Mouse (Mus musculus): ENCODE data around the gene Wsb2.
"Not testable (repeated sequence)": the region's sequence is repeated elsewhere in the genome, so short reads cannot be mapped to it uniquely, and the experiment has no call there.

The Wsb2 gene

DNA sequence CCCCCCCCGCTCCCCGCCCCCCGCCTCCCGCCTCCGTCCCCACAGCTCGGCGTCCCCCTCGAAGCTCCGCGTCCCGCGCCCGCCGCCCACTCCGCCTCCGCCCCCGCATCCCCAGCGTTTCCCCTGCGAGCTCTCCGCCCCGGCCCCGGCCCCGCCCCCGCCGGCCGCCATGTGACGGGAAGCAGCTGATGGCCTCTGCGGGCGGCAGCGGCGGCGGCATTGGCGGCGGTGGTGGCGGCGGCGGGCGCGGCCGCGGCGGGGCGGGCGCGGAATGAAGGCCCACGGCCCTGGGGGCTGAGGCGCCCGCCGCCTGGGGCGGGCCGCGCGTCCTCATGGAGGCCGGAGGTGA, at the start of gene Wsb2:
Gene Wsb2 (plus strand): TSS at position 176 of the 349 bp plus-strand sequence.
- peak; percentile 32 for DNase-seq (ENCODE audit: low read depth, low spot score)

DNA sequence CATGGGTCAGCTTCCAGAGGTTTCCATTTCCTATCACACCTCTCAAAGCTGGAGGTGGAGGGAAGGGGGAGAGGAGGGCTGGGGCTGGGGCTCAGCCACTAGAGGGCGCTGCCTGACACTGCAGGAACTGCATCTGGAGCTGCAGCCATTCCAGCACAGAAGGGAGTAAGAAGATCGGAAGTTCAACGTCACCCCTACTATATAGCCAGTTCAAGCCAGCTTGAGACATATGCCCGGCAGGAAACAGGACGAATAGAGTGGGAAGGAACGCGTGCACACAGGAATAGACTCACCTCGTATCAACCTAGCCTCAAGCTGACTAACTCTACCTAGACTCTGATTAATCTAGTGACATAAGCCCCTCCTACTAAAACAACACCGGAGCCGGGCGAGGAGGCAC, 49.4 kb upstream of the Wsb2 start:
- no peak for DNase-seq (ENCODE audit: low read depth, low spot score)

DNA sequence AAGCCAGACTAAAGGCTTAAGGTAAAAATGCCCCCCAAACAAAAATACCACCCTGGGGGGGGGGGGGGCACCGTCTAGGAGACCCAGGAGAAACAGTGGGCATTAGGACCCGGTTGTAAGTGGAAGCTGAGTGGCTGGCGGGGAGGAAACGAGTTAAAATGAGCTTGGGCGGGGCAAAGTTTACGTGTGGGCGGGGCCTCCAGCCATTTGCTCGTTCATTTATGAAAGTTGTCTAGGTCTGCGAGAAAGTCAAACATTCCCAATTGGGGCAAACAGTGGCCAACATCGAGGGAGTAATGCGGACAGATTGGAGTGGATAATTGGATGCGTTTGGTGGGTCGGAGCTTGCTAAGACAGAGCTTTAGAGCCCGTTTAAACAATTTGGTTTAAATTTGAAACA, 43.7 kb upstream of the Wsb2 start:
- no peak for DNase-seq (ENCODE audit: low read depth, low spot score)

GRCm38 (mm10) chr5:117313909-117314308, 43.2 kb upstream of the Wsb2 start:
- DNase-seq (ENCODE audit: low read depth, low spot score) = no peak

DNA sequence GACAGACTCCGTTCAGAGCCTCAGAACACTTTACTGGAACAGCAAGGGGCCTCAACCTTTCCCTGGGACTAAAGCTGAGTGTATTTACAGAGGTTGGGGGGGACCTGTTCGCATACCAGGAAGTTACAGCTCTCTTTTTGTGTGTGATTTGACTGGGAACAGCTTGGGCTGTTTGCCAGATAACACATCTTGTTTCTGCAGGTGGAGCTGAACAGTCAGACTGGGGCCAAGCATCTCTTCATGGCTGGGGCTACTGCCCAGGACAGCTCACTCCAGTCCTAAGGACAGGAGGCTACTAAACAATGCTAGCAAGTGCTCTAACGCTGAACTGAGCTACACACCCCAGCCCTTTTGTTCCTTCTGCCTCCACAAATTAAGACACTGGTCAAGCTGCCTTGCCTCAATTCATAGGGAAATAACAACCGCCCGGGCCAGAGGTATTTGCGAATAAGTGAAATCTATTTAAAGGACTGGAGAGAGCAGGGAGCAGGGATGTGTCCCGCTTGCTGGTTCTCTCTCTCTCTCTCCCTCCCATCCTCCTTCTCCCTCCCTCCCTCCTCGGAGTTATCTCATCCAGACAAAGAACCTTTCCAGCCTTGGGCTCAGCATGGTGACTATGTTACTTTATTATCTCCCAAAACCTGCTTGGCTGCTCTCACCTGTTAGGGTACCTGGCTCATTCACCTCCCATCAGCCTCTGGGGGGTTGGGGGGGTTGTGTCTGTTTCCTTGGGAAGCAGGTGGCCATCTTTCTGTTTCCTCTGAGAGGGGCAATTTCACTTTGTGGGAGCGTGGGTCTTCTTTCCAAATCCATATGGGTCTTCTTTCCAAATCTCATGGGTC, 42.3 kb upstream of the Wsb2 start:
- DNase-seq (ENCODE audit: low read depth, low spot score) = no peak

DNA sequence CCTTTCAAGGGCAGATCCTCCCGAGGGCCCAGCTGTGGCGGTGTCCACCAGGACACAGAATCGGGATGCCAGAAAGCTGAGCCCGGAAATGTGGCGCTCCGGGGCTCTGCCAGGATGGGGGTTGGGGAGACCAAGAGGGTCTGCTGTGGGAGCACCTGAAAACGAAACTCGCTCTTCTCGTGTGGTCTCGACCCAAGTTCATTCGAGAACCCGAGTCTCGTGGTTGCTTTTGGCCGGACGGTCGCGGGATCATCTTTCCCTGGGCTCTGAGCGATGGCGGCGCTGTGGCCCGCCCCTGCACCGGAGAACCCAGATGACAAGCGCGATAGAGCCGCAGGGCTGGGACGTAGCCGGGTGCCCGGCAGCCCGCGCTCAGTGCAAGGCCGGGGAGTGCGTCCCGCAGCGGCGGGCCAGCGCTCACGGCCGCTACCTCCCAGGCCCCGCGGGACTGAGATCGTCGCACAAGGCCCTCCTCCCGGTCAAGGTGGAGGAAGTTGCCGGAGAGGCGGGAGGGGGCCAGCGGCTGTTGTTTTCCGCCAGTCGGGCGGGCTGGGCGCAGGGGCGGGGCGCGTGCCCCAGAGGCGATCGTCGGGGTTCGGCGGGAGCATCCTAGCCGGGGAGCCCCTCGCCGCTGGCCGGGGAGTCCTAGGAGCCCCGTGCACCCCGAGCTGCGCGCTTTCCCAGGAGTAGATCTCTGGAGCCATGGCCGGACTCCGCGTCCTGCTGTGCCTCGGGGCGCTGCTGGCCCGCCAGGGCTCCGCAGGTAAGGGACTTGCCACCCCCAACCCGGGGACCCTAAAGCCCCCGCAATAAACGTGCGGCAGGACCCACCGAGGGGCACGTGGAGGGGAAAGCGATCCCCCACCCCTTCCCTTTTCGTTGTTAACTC, 38.1 kb upstream of the Wsb2 start, which contains the start of gene Vsig10:
Gene Vsig10 (plus strand): TSS at position 343 of the 889 bp plus-strand sequence.
- no peak for DNase-seq (ENCODE audit: low read depth, low spot score)

DNA sequence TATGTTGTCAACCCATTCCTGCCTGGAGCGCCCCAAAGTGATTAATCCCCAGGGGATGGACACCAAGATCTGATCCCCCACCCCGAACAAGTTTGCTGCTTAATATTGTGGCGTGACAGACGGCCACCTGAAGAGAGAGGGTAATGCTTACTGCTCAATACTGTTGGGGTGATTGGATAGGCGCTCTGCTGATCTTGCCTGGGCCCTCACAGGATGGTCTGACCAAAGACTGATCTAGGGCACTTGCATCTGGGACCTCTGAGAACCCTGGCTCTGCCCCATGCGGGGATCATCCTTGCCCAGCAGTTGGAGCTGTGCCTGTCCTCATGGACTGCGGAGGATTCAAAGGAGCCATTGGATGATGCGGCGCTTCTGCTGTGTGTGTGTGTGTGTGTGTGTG, 33.4 kb upstream of the Wsb2 start:
- no peak for DNase-seq (ENCODE audit: low read depth, low spot score)

DNA sequence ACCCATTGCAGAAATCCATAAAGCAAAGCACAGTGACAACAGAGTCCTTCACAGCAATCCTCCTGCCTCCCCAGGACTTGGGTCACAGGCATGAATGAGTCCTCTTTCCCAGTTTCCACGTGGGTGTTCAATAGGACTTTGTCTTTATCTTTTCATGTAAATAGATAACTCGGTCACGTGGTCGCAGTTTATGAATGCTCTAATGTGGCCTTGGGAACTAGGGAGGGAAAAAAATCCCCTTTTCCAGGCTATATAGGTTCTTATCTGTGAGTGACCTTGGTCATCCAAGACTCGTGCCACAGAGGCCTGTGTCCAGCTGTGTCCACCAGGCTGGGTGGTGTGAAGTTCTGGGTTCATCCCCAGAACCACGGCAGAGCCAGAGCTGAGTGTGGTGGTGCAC, 30.7 kb upstream of the Wsb2 start:
- DNase-seq (ENCODE audit: low read depth, low spot score) = no peak

- no peak for DNase-seq (ENCODE audit: low read depth, low spot score)
Measured at GRCm38 (mm10) chr5:117330457-117330856, 26.6 kb upstream of the Wsb2 start.

- DNase-seq (ENCODE audit: low read depth, low spot score) = no peak
Measured at GRCm38 (mm10) chr5:117337999-117338398, 19.1 kb upstream of the Wsb2 start.

GRCm38 (mm10) chr5:117338503-117338902, 18.6 kb upstream of the Wsb2 start:
- DNase-seq (ENCODE audit: low read depth, low spot score) = no peak

GRCm38 (mm10) chr5:117340081-117340480, 17.0 kb upstream of the Wsb2 start:
- no peak for DNase-seq (ENCODE audit: low read depth, low spot score)

DNA sequence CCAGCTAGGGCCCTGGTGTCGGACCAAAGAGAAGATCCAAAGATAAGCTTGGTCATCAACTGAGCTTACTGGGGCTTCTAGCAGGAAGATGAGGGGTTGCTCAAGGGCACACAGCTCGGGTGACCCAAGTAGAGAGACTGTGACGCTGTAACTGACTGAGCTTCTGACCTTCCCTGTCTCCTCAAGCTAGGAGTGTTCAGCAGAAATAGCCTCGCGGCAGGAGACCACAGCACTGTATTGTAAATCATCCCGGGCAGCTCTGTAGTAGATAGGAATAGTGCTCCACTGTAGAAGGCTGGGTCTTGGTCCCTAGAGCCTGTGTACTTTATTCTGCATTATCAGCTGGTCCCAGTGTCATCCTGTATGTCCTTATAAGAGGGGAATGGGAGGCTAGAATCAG, 15.2 kb upstream of the Wsb2 start:
- DNase-seq (ENCODE audit: low read depth, low spot score) = no peak

- DNase-seq (ENCODE audit: low read depth, low spot score) = not testable (repeated sequence)
Measured at GRCm38 (mm10) chr5:117344496-117344895, 12.6 kb upstream of the Wsb2 start.

DNA sequence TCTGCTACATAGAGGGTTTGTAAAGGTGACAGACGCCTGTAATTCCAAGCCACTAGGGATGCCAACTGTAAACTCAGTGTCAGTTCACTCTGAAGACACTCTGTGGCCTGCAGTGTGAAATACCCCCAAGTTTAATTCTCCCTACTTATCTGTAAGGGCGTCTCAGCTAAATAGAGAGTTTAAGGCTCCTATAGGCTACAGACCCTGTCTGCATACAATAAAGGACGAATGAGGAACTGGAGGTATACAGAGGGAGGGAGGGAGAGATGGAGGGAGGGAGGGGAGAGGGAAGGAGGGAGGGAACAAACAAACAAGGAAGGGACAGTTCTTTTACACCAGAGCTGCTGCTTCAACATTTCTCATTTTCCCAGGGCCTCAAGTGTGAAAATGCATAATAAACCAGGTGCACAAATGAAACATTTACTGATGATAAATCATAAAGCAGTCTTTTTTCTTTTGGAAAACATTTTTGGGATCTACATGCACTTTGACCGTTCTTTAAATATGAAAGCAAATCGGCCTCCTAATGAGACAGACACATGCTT, 11.6 kb upstream of the Wsb2 start:
- no peak for DNase-seq (ENCODE audit: low read depth, low spot score)

DNA sequence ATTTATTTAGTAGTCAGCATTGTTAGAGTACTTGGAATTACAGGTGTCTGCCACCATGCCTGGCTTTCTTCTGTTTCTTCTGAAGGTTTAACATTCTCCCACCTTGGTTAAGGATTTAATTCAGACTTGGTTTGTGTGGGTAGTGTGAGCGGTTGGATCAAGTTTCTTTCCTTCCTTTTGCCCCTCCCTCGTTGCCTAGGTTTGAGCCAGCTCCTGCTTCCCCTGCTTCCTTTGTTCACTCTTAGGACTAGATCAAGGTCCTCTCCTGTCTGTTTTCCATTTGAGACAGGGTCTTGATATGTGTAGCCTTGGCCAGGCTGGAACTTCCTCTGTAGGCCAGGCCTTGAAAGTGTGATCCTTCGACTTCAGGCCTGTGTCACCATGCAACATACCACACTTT, 10.8 kb upstream of the Wsb2 start:
- no peak for DNase-seq (ENCODE audit: low read depth, low spot score)

GRCm38 (mm10) chr5:117347011-117347410, 10.1 kb upstream of the Wsb2 start:
- DNase-seq (ENCODE audit: low read depth, low spot score) = no peak

DNA sequence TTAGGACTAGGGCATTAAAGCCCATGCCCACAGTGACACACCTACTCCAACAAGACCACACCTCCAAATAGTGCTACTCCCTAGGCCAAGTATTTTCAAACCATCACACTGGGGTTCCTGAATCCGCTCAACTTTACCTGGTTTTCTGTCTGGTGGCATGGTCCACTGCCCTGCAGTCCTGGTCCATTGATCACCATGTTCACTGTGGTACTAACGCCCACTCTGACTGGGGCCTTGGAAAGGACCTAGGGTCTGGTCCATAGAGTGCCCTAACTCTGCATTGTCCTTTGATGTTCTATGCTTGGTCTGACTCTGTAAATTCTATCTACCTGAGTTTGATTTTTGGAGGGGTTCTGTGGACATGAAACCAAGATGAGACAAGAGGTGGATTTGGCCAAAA, 9.3 kb upstream of the Wsb2 start:
- no peak for DNase-seq (ENCODE audit: low read depth, low spot score)

- DNase-seq (ENCODE audit: low read depth, low spot score) = no peak
Measured at GRCm38 (mm10) chr5:117348279-117348678, 8.8 kb upstream of the Wsb2 start.

GRCm38 (mm10) chr5:117354121-117354520, 3.0 kb upstream of the Wsb2 start:
- no peak for DNase-seq (ENCODE audit: low read depth, low spot score)

- no peak for DNase-seq (ENCODE audit: low read depth, low spot score)
Measured at GRCm38 (mm10) chr5:117355648-117356303, 1.3 kb upstream of the Wsb2 start.

Measured in brain, embryonic 18.5 days (tissue).